ENCODE assay signal across 8 mouse cellular contexts in the genomic region with DNA sequence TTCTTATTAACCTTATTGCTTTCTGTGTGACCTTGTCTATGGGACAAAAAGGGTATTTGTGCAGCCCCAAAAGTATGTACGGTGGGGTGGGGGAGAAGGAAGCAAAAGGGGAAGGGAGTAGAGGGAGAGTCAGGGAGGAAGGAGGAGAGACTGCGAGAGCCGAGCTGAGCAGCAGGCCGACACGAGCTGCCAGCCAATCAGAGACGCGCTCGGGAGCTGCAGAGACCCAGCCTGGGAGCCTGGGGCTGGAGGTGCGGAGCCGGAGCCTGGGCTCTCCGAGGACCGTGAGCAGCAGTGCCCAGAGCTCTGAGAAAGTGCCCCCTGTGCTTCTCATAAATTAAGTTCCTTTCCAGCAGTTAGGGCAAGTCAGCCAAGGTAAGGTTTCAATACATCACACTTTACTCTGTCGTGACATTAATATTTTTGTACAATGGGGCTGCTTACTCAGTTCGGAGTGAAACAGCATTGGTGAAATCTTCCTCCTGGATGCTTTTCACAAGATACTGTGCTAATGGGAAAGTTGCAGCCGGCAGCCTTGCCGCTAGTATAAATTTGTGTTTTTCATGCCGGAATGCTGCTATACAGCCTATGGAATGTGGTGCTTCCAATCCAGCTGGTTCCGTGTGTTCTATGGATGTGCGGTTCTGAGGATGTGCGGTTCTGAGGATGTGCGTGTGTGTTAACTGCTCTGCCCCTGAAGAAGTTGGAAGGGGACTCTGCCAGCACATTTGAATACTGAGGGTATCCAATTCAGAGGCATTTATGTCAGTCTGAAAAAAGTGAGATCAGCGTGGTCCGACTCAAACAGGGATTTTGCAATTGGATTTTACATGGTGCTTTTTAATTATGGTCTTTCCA.
A peak's percentile ranks its signal among the peaks of the same experiment; 100 is the strongest.
DNase-seq lines count a peak whose midpoint lies in the region; ATAC-seq lines count a peak whose summit lies in the region.

No protein-coding gene starts in this region.

- ATAC-seq in intestine, embryonic 16.5 days, result peak; percentile 99
- ATAC-seq in limb, embryonic 12.5 days (ENCODE audit: insufficient number of reproducible peaks, insufficient read depth, low FRiP score, low TSS enrichment, low read depth), result peak; percentile 99
- ATAC-seq in midbrain, embryonic 16.5 days, result peak; percentile 100

- peak overlapping the region; percentile 44 for H3K4me3 ChIP-seq in intestine, embryonic 16.5 days (ENCODE audit: low read length)
- peak overlapping the region; percentile 40 for H3K4me3 ChIP-seq in limb, embryonic 12.5 days (replicated peaks)
- H3K4me3 ChIP-seq in midbrain, embryonic 16.5 days (ENCODE audit: low read depth, low read length), result peak overlapping the region; percentile 49

- no peak overlapping the region for H3K27ac ChIP-seq in intestine, embryonic 16.5 days (ENCODE audit: low read length)
- no peak overlapping the region for H3K27ac ChIP-seq in limb, embryonic 12.5 days
- H3K27ac ChIP-seq in midbrain, embryonic 16.5 days (ENCODE audit: low read length), result peak overlapping the region; percentile 78

- H3K4me2 ChIP-seq in intestine, embryonic 16.5 days (ENCODE audit: low read depth, low read length), result peak overlapping the region; percentile 52
- peak overlapping the region; percentile 73 for H3K4me2 ChIP-seq in limb, embryonic 12.5 days
- peak overlapping the region; percentile 76 for H3K4me2 ChIP-seq in midbrain, embryonic 16.5 days (ENCODE audit: low read length)

- DNase-seq in adrenal gland, adult 8-10 months, result peak; percentile 7
- peak; percentile 92 to 94 for DNase-seq in cerebellum, postnatal 25 days
- DNase-seq in frontal cortex, postnatal 36 days (ENCODE audit: low spot score in 2 of 2), result peak; percentile 79 to 83
- DNase-seq in testis, postnatal 10 days (ENCODE audit: low spot score), result peak; percentile 59
- DNase-seq in c-Kit-positive CD71-positive TER-119-positive erythroid progenitor cells, embryonic 14.5 days (ENCODE audit: low spot score), result no peak

- 4% methylated on average over 23 of the region's 23 CpGs for WGBS in intestine, embryonic 16.5 days
- WGBS in limb, embryonic 12.5 days, result 8% methylated on average over 23 of the region's 23 CpGs
- under 1% methylated on average over 23 of the region's 23 CpGs for WGBS in midbrain, embryonic 16.5 days

- no peaks in the 10 kb centered on the region for H3K4me1 ChIP-seq in intestine, embryonic 16.5 days (ENCODE audit: control insufficient read depth, insufficient read depth, low read length)
- peaks cover 10% of the 10 kb centered on the region for H3K4me1 ChIP-seq in limb, embryonic 12.5 days (replicated peaks)
- H3K4me1 ChIP-seq in midbrain, embryonic 16.5 days (ENCODE audit: control insufficient read depth, insufficient read depth, low read length), result peaks cover 9% of the 10 kb centered on the region; the same call in 1 of the 2 replicates

- peak overlapping the region; percentile 15; the same call in 1 of the 2 replicates for H3K9ac ChIP-seq in intestine, embryonic 16.5 days (ENCODE audit: low read depth, low read length)
- peak overlapping the region; percentile 52 for H3K9ac ChIP-seq in limb, embryonic 12.5 days (replicated peaks)
- peak overlapping the region; percentile 71 for H3K9ac ChIP-seq in midbrain, embryonic 16.5 days (ENCODE audit: low read depth, low read length)

- no peaks in the 10 kb centered on the region for H3K27me3 ChIP-seq in intestine, embryonic 16.5 days (replicated peaks; ENCODE audit: control insufficient read depth, insufficient read depth, low read length)
- H3K27me3 ChIP-seq in limb, embryonic 12.5 days, result peaks cover 8% of the 10 kb centered on the region; the same call in 1 of the 2 replicates
- H3K27me3 ChIP-seq in midbrain, embryonic 16.5 days (ENCODE audit: control insufficient read depth, insufficient read depth, low read depth, low read length), result no peaks in the 10 kb centered on the region

- no peaks in the 10 kb centered on the region for H3K9me3 ChIP-seq in intestine, embryonic 16.5 days (ENCODE audit: control insufficient read depth, low read length)
- H3K9me3 ChIP-seq in limb, embryonic 12.5 days, result no peaks in the 10 kb centered on the region
- H3K9me3 ChIP-seq in midbrain, embryonic 16.5 days (replicated peaks; ENCODE audit: control insufficient read depth, low read length, poor library complexity, severe bottlenecking), result no peaks in the 10 kb centered on the region

- H3K36me3 ChIP-seq in intestine, embryonic 16.5 days (ENCODE audit: control insufficient read depth, insufficient read depth, low read length), result no peaks in the 10 kb centered on the region
- no peaks in the 10 kb centered on the region for H3K36me3 ChIP-seq in limb, embryonic 12.5 days
- no peaks in the 10 kb centered on the region for H3K36me3 ChIP-seq in midbrain, embryonic 16.5 days (ENCODE audit: control insufficient read depth, insufficient read depth, low read length)

Comparison
In these comparisons a context has a peak if more than half of its experiments do, and no peak if none do; other contexts are left out.
1. H3K9ac ChIP-seq: peak in every context shown above with its lines; median percentile 71 in midbrain, embryonic 16.5 days; 52 in limb, embryonic 12.5 days; 15 in intestine, embryonic 16.5 days.